Mouse (Mus musculus): Measurements from ENCODE around the gene Nadk2.

Nadk2 gene

GRCm38 (mm10) chr15:9087421-9087820 is 16.4 kb downstream of the Nadk2 start:
- in situ Hi-C loops (cut with MboI, MseI), result no loop called here

- in situ Hi-C loops (cut with MboI, MseI), result no loop called here
These were observed 17.0 kb downstream of the Nadk2 start for GRCm38 (mm10) chr15:9087895-9088682.

GRCm38 (mm10) chr15:9088683-9089072 is 17.6 kb downstream of the Nadk2 start:
- in situ Hi-C loops (cut with MboI, MseI), result no loop called here

- in situ Hi-C loops (cut with MboI, MseI), result no loop called here
These were observed 18.2 kb downstream of the Nadk2 start for GRCm38 (mm10) chr15:9089136-9089720.

GRCm38 (mm10) chr15:9090662-9091061 is 19.6 kb downstream of the Nadk2 start:
- in situ Hi-C loops (cut with MboI, MseI), result no loop called here

- in situ Hi-C loops (cut with MboI, MseI), result no loop called here
These were observed 22.7 kb downstream of the Nadk2 start for GRCm38 (mm10) chr15:9093598-9094365.

- in situ Hi-C loops (cut with MboI, MseI), result no loop called here
These were observed 23.3 kb downstream of the Nadk2 start for GRCm38 (mm10) chr15:9094366-9094750.

GRCm38 (mm10) chr15:9096865-9097264 is 25.8 kb downstream of the Nadk2 start:
- in situ Hi-C loops (cut with MboI, MseI), result no loop called here

- in situ Hi-C loops (cut with MboI, MseI), result no loop called here
These were observed 29.5 kb downstream of the Nadk2 start for GRCm38 (mm10) chr15:9100446-9101077.

- in situ Hi-C loops (cut with MboI, MseI), result no loop called here
These were observed 35.4 kb downstream of the Nadk2 start for GRCm38 (mm10) chr15:9106303-9107074.

- in situ Hi-C loops (cut with MboI, MseI), result no loop called here
These were observed 39.7 kb downstream of the Nadk2 start for GRCm38 (mm10) chr15:9110526-9111347.

GRCm38 (mm10) chr15:9111648-9112047 is 40.6 kb downstream of the Nadk2 start:
- in situ Hi-C loops (cut with MboI, MseI), result no loop called here

GRCm38 (mm10) chr15:9113556-9113955 is 42.5 kb downstream of the Nadk2 start:
- in situ Hi-C loops (cut with MboI, MseI), result no loop called here

- in situ Hi-C loops (cut with MboI, MseI), result no loop called here
These were observed 43.1 kb downstream of the Nadk2 start for GRCm38 (mm10) chr15:9114131-9114530.

- in situ Hi-C loops (cut with MboI, MseI), result no loop called here
These were observed 43.5 kb downstream of the Nadk2 start for GRCm38 (mm10) chr15:9114599-9114998.

GRCm38 (mm10) chr15:9118852-9119251 is 47.8 kb downstream of the Nadk2 start:
- in situ Hi-C loops (cut with MboI, MseI), result loop anchor here (5.0 kb wide), 1 partner anchor 42 kb away; no protein-coding TSS in a partner anchor

- in situ Hi-C loops (cut with MboI, MseI), result no loop called here
These were observed 49.0 kb downstream of the Nadk2 start for GRCm38 (mm10) chr15:9120081-9120480.

GRCm38 (mm10) chr15:9122989-9123388 is 51.9 kb downstream of the Nadk2 start:
- in situ Hi-C loops (cut with MboI, MseI), result no loop called here

- in situ Hi-C loops (cut with MboI, MseI), result no loop called here
These were observed 53.8 kb downstream of the Nadk2 start for GRCm38 (mm10) chr15:9124856-9125255.

- in situ Hi-C loops (cut with MboI, MseI), result no loop called here
These were observed 56.2 kb downstream of the Nadk2 start for GRCm38 (mm10) chr15:9127051-9127791.
